Mouse (Mus musculus) left cerebral cortex, postnatal 14 days (tissue): Measurements from ENCODE around the gene AU021092. TPM values are rescaled to one million over a fixed set of nuclear protein-coding genes. Genes with fewer than 3 reads are reported as not detected.
"Not testable (repeated sequence)": the region's sequence is repeated elsewhere in the genome, so short reads cannot be mapped to it uniquely, and the experiment has no call there.

Experiments
- DNase-seq, 2 experiments: peaks; one replicate each; pipeline ENCODE4 v3.0.0; 2021 to 2022; ENCODE audit warnings: low spot score in 2 of 2, mixed read lengths in 1 of 2
- intact Hi-C: fragments of 180-260 bp; cut with DNase I; formaldehyde crosslinking; loops from one replicate; pipeline ENCODE4 v1.15.1; 2025
- long read RNA-seq, 2 experiments: library from polyadenylated mRNA; stranded (forward); transcript quantifications; one replicate each; pipeline ENCODE4 v2.0.0; 2021
- total RNA-seq, 2 experiments: library from RNA; stranded (reverse); gene quantifications; 2 replicates each; pipeline ENCODE4 v1.2.3; 2021

Gene AU021092
- 10 to 100 TPM in 1 of 2 experiments, 1 to 10 TPM in 1; 8.8 to 11.3 TPM for total RNA-seq
- long read RNA-seq, experiment 1, transcript AU021092-201 (8 exons, 1,368 nt) = major isoform, 5 of 5 reads
- long read RNA-seq, experiment 1, partial matches to known transcripts = 0 of 5 reads
- long read RNA-seq, experiment 1, other reads (novel, unspliced or antisense) = 0 of 5 reads
- long read RNA-seq, experiment 2, transcript AU021092-201 (8 exons, 1,368 nt) = major isoform, 7 of 7 reads
- long read RNA-seq, experiment 2, partial matches to known transcripts = 0 of 7 reads
- long read RNA-seq, experiment 2, other reads (novel, unspliced or antisense) = 0 of 7 reads

GRCm38 (mm10) chr16:5222140-5222539, at the start of gene AU021092:
AU021092 (minus strand) TSS chr16:5222299.
- intact Hi-C loops = no loop called here
- no peak for DNase-seq

DNA sequence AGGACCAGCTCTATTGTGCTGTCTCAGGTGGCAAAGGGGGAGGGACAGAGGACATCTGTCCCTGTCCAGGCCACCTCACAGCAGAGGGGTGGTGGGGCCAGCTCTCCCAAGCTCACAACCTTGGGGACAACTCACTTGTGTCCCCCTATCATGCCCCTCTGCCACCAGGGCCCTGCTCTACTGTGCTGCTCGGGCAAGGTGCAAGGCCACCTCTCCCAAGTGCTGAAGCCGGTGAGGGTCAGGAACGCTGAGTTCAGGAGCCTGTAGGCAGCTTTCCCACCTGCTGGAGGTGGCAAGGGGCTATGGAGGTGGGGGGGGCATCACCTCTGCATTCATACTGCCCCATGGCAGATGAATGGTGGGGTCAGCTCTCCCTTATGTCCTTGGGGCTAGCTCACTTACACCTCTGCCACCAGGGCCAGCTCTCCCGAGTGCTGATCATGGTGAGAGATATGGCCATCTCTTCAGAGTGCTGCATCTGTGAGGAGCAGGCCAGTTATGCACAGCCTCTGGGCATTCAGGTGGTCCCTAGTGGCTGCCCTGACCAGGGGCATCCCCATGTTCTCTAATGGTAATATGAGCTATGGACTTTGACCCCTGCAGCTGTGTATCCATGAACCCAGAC, 49.4 kb upstream of the AU021092 start:
- no peak for DNase-seq
- intact Hi-C loops = no loop called here

GRCm38 (mm10) chr16:5263926-5264325, 41.8 kb upstream of the AU021092 start:
- intact Hi-C loops = no loop called here

DNA sequence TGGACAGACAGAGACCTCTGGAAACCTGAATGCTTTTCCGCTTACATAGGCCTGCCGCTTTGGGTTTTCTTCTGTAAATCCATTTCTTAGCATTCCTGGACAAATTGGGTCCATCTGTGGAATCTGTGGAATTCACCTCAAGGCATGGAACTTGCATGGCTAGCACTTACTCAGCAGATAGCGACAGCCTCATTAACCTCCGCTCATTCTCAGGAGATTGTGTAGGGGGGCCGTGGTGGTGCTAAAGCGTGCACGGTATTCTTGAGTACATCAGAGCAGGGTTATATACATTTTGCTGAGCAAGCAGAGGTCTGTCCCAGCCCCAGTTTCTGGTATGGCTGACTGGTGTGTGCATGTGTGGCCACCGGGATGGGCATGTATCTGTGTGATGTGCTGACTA, 41.1 kb upstream of the AU021092 start:
- intact Hi-C loops = no loop called here
- no peak for DNase-seq

More at GRCm38 (mm10) chr16:5263926-5264325, 41.8 kb upstream of the AU021092 start:
- no peak for DNase-seq

- intact Hi-C loops = loop anchor here (2.0 kb wide), 1 partner anchor 53 kb away; no protein-coding TSS in a partner anchor
- DNase-seq = peak; percentile 96 to 98
Observed at GRCm38 (mm10) chr16:5255779-5256496, 33.8 kb upstream of the AU021092 start, which contains the start of gene Eef2kmt. Eef2kmt (minus strand) TSS chr16:5255983.

GRCm38 (mm10) chr16:5255081-5255740, 33.1 kb upstream of the AU021092 start:
- DNase-seq = no peak
- intact Hi-C loops = loop anchor here (2.0 kb wide), 1 partner anchor 52 kb away; no protein-coding TSS in a partner anchor

- intact Hi-C loops = loop anchor here (2.0 kb wide), 1 partner anchor 52 kb away; no protein-coding TSS in a partner anchor
- peak; percentile 54 to 67 for DNase-seq
Observed at GRCm38 (mm10) chr16:5254346-5255025, 32.4 kb upstream of the AU021092 start.

GRCm38 (mm10) chr16:5252260-5252659, 30.2 kb upstream of the AU021092 start:
- no peak for DNase-seq
- intact Hi-C loops = no loop called here

GRCm38 (mm10) chr16:5250891-5251290, 28.8 kb upstream of the AU021092 start:
- intact Hi-C loops = no loop called here
- DNase-seq = no peak

DNA sequence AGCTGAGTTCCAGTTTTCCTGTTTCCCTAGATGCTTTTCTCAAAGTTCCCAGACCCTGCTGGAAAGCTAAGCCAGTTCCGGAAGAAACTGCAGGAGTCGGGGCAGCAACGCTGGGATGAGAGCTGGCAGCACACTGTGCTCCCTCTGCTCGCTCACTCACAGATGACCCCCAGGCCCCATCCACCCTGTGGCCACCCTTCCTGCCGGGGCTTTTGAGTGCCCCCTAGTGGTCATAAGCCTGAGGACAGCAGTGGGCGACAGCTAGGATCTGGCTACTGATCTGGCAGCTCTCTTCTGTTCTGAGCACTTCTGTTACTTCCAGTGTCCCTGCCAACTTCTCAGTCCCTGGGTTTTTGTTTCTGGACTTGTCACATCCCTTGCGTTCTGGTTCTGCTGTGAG, 22.3 kb upstream of the AU021092 start:
- intact Hi-C loops = loop anchor here (2.0 kb wide), 1 partner anchor 42 kb away; no protein-coding TSS in a partner anchor
- peak; percentile 54 to 60 for DNase-seq

DNA sequence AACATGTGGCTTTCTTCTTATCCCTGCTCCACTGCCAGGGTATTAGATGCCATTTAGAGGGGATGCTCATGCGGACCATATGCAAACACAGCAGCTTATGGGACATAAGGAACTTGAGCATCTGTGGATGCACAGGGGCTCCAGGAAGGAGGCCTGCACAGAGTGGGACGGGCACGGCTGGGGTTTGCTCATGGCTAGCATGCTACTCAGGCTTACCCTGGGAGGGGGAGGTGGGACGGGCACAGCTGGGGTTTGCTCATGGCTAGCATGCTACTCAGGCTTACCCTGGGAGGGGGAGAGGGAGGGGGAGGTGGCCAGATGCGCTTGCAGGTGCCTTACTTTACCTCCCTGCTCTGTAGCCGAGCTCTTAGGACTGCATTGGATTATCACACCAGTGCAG, 20.8 kb upstream of the AU021092 start:
- DNase-seq = no peak
- intact Hi-C loops = no loop called here

- no peak for DNase-seq
- intact Hi-C loops = no loop called here
Observed at GRCm38 (mm10) chr16:5242355-5242754, 20.3 kb upstream of the AU021092 start.

GRCm38 (mm10) chr16:5233418-5234313, 11.6 kb upstream of the AU021092 start, which contains the start of gene Alg1:
Alg1 (plus strand) TSS chr16:5233621.
- DNase-seq = peak; percentile 95
- intact Hi-C loops = no loop called here

DNA sequence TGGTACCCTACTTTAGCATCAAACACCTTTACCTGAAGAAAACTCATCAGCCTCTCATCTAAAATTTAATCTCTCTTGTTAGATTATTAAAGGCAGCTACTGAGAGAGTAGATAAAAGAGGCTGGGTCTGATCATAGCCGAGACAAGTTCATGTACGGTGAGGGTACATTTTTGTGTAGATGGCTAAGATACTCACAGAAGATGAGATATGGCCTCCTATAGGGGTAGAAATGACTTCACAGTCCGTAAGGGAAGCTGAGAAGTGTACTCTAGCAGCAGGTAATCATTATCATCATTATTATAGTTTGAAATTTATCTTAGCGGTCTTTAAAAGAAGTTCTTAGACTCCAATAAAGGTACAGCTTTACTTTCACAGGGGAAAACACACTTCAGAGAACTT, 10.9 kb upstream of the AU021092 start:
- DNase-seq = no peak
- intact Hi-C loops = no loop called here

- intact Hi-C loops = not testable (repeated sequence)
Observed at GRCm38 (mm10) chr16:5228103-5228502, 6.0 kb upstream of the AU021092 start.

GRCm38 (mm10) chr16:5227501-5227900, 5.4 kb upstream of the AU021092 start:
- DNase-seq, intact Hi-C loops: not testable (repeated sequence)

More at GRCm38 (mm10) chr16:5228103-5228502, 6.0 kb upstream of the AU021092 start:
- DNase-seq = not testable (repeated sequence)

GRCm38 (mm10) chr16:5226534-5226933, 4.4 kb upstream of the AU021092 start:
- not testable (repeated sequence) for DNase-seq

DNA sequence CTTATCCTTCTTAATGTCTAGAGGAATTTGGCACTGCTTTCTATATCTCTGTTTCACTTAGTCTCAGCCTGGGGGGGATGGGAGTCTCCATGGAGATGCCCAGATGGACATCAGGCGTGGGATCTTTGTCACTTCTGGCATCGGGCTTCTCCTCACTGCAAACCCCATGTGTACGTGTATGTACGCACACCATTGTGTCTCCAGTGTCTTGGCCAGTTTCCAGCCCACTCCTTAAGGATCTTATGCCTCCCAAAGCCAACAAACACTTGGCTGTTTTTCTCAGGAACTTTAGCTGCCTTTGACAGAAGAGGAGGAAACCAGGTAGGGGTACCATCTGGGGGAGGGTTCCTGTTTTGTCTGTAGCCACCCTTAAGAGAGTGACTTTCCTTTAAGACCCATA, 696 bp downstream of the AU021092 start:
- intact Hi-C loops = no loop called here
- no peak for DNase-seq

More at GRCm38 (mm10) chr16:5226534-5226933, 4.4 kb upstream of the AU021092 start:
- intact Hi-C loops = not testable (repeated sequence)
